Comparison of ENCODE assay signal across 10 mouse cellular contexts in the genomic region with DNA sequence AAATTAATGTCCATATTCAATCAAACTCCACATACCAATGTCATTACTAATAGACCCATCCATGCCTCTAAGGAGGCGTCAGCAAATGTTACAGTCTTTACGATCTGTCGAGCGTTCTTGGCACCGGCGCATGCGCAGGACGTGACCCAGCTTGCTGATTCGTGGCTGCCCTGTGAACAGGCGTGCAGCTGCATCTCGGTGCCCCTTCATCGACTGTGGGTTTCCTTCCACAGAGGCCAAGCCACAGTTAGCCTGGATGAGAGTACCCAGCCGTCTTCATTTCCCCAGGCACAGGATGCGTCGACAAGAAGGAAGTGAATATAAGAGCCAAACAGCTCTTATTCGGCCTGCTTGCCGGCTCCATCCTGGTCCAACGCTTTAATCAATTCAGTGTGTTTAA.
A peak's percentile ranks its signal among the peaks of the same experiment; 100 is the strongest.
DNase-seq lines count a peak whose midpoint lies in the region; ATAC-seq and TF ChIP-seq lines count a peak whose summit lies in the region.
"Had no signal": no experiment of that assay in that cellular context is flagged by ENCODE, and none has a peak within 500 bp of the region (broad histone marks: within the 10 kb centered on the region; RNA-seq: fewer than 3 reads in every experiment).

No protein-coding gene starts in this region.

- H3K36me3 ChIP-seq in kidney, embryonic 14.5 days (ENCODE audit: control insufficient read depth, insufficient read depth, low read length): no peaks in the 10 kb centered on the region
- H3K36me3 ChIP-seq: hindbrain, embryonic 13.5 days; liver, embryonic 15.5 days had no signal

- no peaks in the 10 kb centered on the region for H3K27me3 ChIP-seq in kidney, embryonic 14.5 days (ENCODE audit: control insufficient read depth, insufficient read depth, low read length)
- no peaks in the 10 kb centered on the region for H3K27me3 ChIP-seq in cerebellum, adult 2 months (ENCODE audit: control insufficient read depth, insufficient read depth, low read length)
- H3K27me3 ChIP-seq: hindbrain, embryonic 13.5 days; liver, embryonic 15.5 days had no signal

- H3K4me1 ChIP-seq in kidney, embryonic 14.5 days (ENCODE audit: control insufficient read depth, insufficient read depth, low read length): no peaks in the 10 kb centered on the region
- no peaks in the 10 kb centered on the region; the same call in 1 of the 2 replicates for H3K4me1 ChIP-seq in cerebellum, adult 2 months (ENCODE audit: control insufficient read depth, insufficient read depth, low read length)
- H3K4me1 ChIP-seq: hindbrain, embryonic 13.5 days; liver, embryonic 15.5 days had no signal

- peak; percentile 21 for DNase-seq in kidney, postnatal 10 days
- DNase-seq in brain, embryonic 14.5 days (ENCODE audit: low read depth): peak; percentile 3
- DNase-seq in lung, postnatal 10 days: peak; percentile 15
- DNase-seq in thymus, adult 18-20 months: peak; percentile 82 to 84
- no peak for DNase-seq in cerebellum, adult 2 months
- no peak for DNase-seq in heart, adult 9 months (ENCODE audit: low spot score in 2 of 2)
- DNase-seq in frontal cortex, postnatal 25 days (ENCODE audit: low spot score in 2 of 2): no peak

- TF ChIP-seq POLR2A in brain, embryonic 14.5 days (IDR thresholded peaks at IDR 0.05; ENCODE audit: borderline replicate concordance, extremely low read depth, insufficient read depth, insufficient read length, poor library complexity, severe bottlenecking): no peak
- TF ChIP-seq POLR2A in cerebellum, adult 2 months (IDR thresholded peaks at IDR 0.05; ENCODE audit: borderline replicate concordance, insufficient read depth, low read length): no peak

- 84% methylated on average over 18 of the region's 18 CpGs for WGBS in kidney, embryonic 14.5 days
- 63% methylated on average over 18 of the region's 18 CpGs for WGBS in cerebellum, adult 2 months

- no peak overlapping the region for H3K9ac ChIP-seq in kidney, embryonic 14.5 days (ENCODE audit: low read depth, low read length)
- H3K9ac ChIP-seq: hindbrain, embryonic 13.5 days; liver, embryonic 15.5 days had no signal

- no peak overlapping the region for H3K4me3 ChIP-seq in kidney, embryonic 14.5 days (ENCODE audit: low read length)
- H3K4me3 ChIP-seq in cerebellum, adult 2 months (replicated peaks; ENCODE audit: insufficient read depth, low read depth, low read length): no peak overlapping the region
- H3K4me3 ChIP-seq: hindbrain, embryonic 13.5 days; liver, embryonic 15.5 days had no signal

- no peak for ATAC-seq in kidney, embryonic 14.5 days (ENCODE audit: low FRiP score, low TSS enrichment)

- H3K9me3 ChIP-seq in kidney, embryonic 14.5 days (ENCODE audit: control insufficient read depth, low read length): no peaks in the 10 kb centered on the region
- H3K9me3 ChIP-seq: hindbrain, embryonic 13.5 days; liver, embryonic 15.5 days had no signal

- no peak overlapping the region for H3K4me2 ChIP-seq in kidney, embryonic 14.5 days (replicated peaks; ENCODE audit: low read depth, low read length)
- H3K4me2 ChIP-seq: hindbrain, embryonic 13.5 days; liver, embryonic 15.5 days had no signal

- no peak for TF ChIP-seq CTCF in brain, embryonic 14.5 days (IDR thresholded peaks at IDR 0.05; ENCODE audit: borderline replicate concordance, extremely low read depth, insufficient read depth, insufficient read length)
- TF ChIP-seq CTCF in cerebellum, adult 2 months (IDR thresholded peaks at IDR 0.05; ENCODE audit: borderline replicate concordance, insufficient read depth, low read depth, low read length): no peak

- H3K27ac ChIP-seq in kidney, embryonic 14.5 days (ENCODE audit: low read depth, low read length): no peak overlapping the region
- no peak overlapping the region for H3K27ac ChIP-seq in cerebellum, adult 2 months (ENCODE audit: insufficient read depth, low read length)
- H3K27ac ChIP-seq: hindbrain, embryonic 13.5 days; liver, embryonic 15.5 days had no signal

Comparison
In these comparisons a context has a peak if more than half of its experiments do, and no peak if none do; other contexts are left out.
1. DNase-seq: peak in kidney, postnatal 10 days (single experiment), brain, embryonic 14.5 days (single experiment), lung, postnatal 10 days (single experiment) and thymus, adult 18-20 months (2 of 2); none in cerebellum, adult 2 months (0 of 2), heart, adult 9 months (0 of 2) and frontal cortex, postnatal 25 days (0 of 2).